Mouse (Mus musculus): Measurements from ENCODE around the gene Ptgdr. TPM values are rescaled to one million over a fixed set of nuclear protein-coding genes. Genes with fewer than 3 reads are reported as not detected.
"Not testable (repeated sequence)": the region's sequence is repeated elsewhere in the genome, so short reads cannot be mapped to it uniquely, and the experiment has no call there.

Gene Ptgdr
- 0.61 and 0.71 TPM in 2 replicates for polyA plus RNA-seq (2015; fragmentation: Nextera tagmentation; extraction: Ambion mirVana)

- Histone ChIP-seq H3K9me3 (ENCODE audit: control insufficient read depth, low read length) (no peaks in the 10 kb centered on the region), H3K27me3 (ENCODE audit: control insufficient read depth, insufficient read depth, low read length) (0 out of 2 replicates have a peak, but pooled peaks cover 2% of the 10 kb centered on the region), H3K4me3 (ENCODE audit: low read depth, low read length) (peak within 1 kb of the TSS; percentile 20; the same call in 1 of the 2 replicates), H3K36me3 (ENCODE audit: control insufficient read depth, insufficient read depth, low read length) (no peaks in the 10 kb centered on the region), H3K4me2 (replicated peaks; ENCODE audit: low read depth) (peak within 1 kb of the TSS; percentile 44), H3K27ac (replicated peaks) (no peak within 1 kb of the TSS), H3K9ac (ENCODE audit: low read length) (peak within 1 kb of the TSS; percentile 35; the same call in 1 of the 2 replicates), H3K4me1 (replicated peaks; ENCODE audit: control insufficient read depth, insufficient read depth) (no peaks in the 10 kb centered on the region)
- no peak for TF ChIP-seq EP300 (optimal IDR thresholded peaks at IDR 0.05)
- TF ChIP-seq CTCF (IDR thresholded peaks at IDR 0.05; ENCODE audit: low read depth): no peak
- peak; percentile 35; the same call in 1 of the 2 replicates for ATAC-seq (ENCODE audit: low FRiP score, low TSS enrichment)
- WGBS: 2% methylated on average over 32 of the region's 32 CpGs
- DNase-seq (ENCODE audit: low spot score): peak; percentile 27
Observed at GRCm38 (mm10) chr14:44858868-44859613, at the start of gene Ptgdr. TSS of gene Ptgdr (minus strand) at chr14:44859375.

GRCm38 (mm10) chr14:44907774-44908173, 48.6 kb upstream of the Ptgdr start:
- ATAC-seq (ENCODE audit: low FRiP score, low TSS enrichment): peak; percentile 89
- H3K27me3 ChIP-seq (ENCODE audit: control insufficient read depth, insufficient read depth, low read length): no peaks in the 10 kb centered on the region
- H3K4me2 ChIP-seq (replicated peaks; ENCODE audit: low read depth): no peak overlapping the region
- no peak overlapping the region for H3K9ac ChIP-seq (ENCODE audit: low read length)
- DNase-seq (ENCODE audit: low spot score): peak; percentile 33
- no peak for TF ChIP-seq EP300 (optimal IDR thresholded peaks at IDR 0.05)
- no peak for TF ChIP-seq CTCF (IDR thresholded peaks at IDR 0.05; ENCODE audit: low read depth)
- H3K4me1 ChIP-seq (replicated peaks; ENCODE audit: control insufficient read depth, insufficient read depth): no peaks in the 10 kb centered on the region
- 65% methylated on average over 5 of the region's 5 CpGs for WGBS
- no peak overlapping the region for H3K27ac ChIP-seq (replicated peaks)
- no peak overlapping the region for H3K4me3 ChIP-seq (ENCODE audit: low read depth, low read length)
- no peaks in the 10 kb centered on the region for H3K9me3 ChIP-seq (ENCODE audit: control insufficient read depth, low read length)
- H3K36me3 ChIP-seq (ENCODE audit: control insufficient read depth, insufficient read depth, low read length): no peaks in the 10 kb centered on the region

GRCm38 (mm10) chr14:44904199-44904598, 45.0 kb upstream of the Ptgdr start:
- H3K4me3 ChIP-seq (ENCODE audit: low read depth, low read length): no peak overlapping the region
- H3K27me3 ChIP-seq (ENCODE audit: control insufficient read depth, insufficient read depth, low read length): no peaks in the 10 kb centered on the region
- H3K9ac ChIP-seq (ENCODE audit: low read length): no peak overlapping the region
- WGBS: 83% methylated on average over 4 of the region's 4 CpGs
- no peaks in the 10 kb centered on the region for H3K9me3 ChIP-seq (ENCODE audit: control insufficient read depth, low read length)
- ATAC-seq (ENCODE audit: low FRiP score, low TSS enrichment) (no peak), DNase-seq (ENCODE audit: low spot score) (no peak)
- no peak for TF ChIP-seq CTCF (IDR thresholded peaks at IDR 0.05; ENCODE audit: low read depth)
- no peak for TF ChIP-seq EP300 (optimal IDR thresholded peaks at IDR 0.05)
- no peaks in the 10 kb centered on the region for H3K4me1 ChIP-seq (replicated peaks; ENCODE audit: control insufficient read depth, insufficient read depth)
- H3K27ac ChIP-seq (replicated peaks): no peak overlapping the region
- H3K36me3 ChIP-seq (ENCODE audit: control insufficient read depth, insufficient read depth, low read length): no peaks in the 10 kb centered on the region
- H3K4me2 ChIP-seq (replicated peaks; ENCODE audit: low read depth): no peak overlapping the region

- H3K36me3 ChIP-seq (ENCODE audit: control insufficient read depth, insufficient read depth, low read length); H3K4me1 ChIP-seq (replicated peaks; ENCODE audit: control insufficient read depth, insufficient read depth); H3K4me3 ChIP-seq (ENCODE audit: low read depth, low read length); H3K9me3 ChIP-seq (ENCODE audit: control insufficient read depth, low read length); H3K27me3 ChIP-seq (ENCODE audit: control insufficient read depth, insufficient read depth, low read length); H3K27ac ChIP-seq (replicated peaks); ATAC-seq (ENCODE audit: low FRiP score, low TSS enrichment); DNase-seq (ENCODE audit: low spot score); H3K9ac ChIP-seq (ENCODE audit: low read length); H3K4me2 ChIP-seq (replicated peaks; ENCODE audit: low read depth): not testable (repeated sequence)
Observed at GRCm38 (mm10) chr14:44901735-44902134, 42.6 kb upstream of the Ptgdr start.

- H3K4me3 ChIP-seq (ENCODE audit: low read depth, low read length): no peak overlapping the region
- H3K27me3 ChIP-seq (ENCODE audit: control insufficient read depth, insufficient read depth, low read length): no peaks in the 10 kb centered on the region
- H3K9ac ChIP-seq (ENCODE audit: low read length): no peak overlapping the region
- no peaks in the 10 kb centered on the region for H3K4me1 ChIP-seq (replicated peaks; ENCODE audit: control insufficient read depth, insufficient read depth)
- no peak overlapping the region for H3K4me2 ChIP-seq (replicated peaks; ENCODE audit: low read depth)
- TF ChIP-seq EP300 (optimal IDR thresholded peaks at IDR 0.05) (no peak), CTCF (IDR thresholded peaks at IDR 0.05; ENCODE audit: low read depth) (no peak)
- H3K27ac ChIP-seq (replicated peaks): no peak overlapping the region
- H3K9me3 ChIP-seq (ENCODE audit: control insufficient read depth, low read length): no peaks in the 10 kb centered on the region
- ATAC-seq (ENCODE audit: low FRiP score, low TSS enrichment) (no peak), DNase-seq (ENCODE audit: low spot score) (no peak)
- WGBS: 72% methylated on average over 7 of the region's 7 CpGs
- no peaks in the 10 kb centered on the region for H3K36me3 ChIP-seq (ENCODE audit: control insufficient read depth, insufficient read depth, low read length)
Observed at GRCm38 (mm10) chr14:44891387-44892132, 32.4 kb upstream of the Ptgdr start.

- DNase-seq (ENCODE audit: low spot score) (no peak), ATAC-seq (ENCODE audit: low FRiP score, low TSS enrichment) (no peak)
- Histone ChIP-seq H3K4me1 (replicated peaks; ENCODE audit: control insufficient read depth, insufficient read depth) (no peaks in the 10 kb centered on the region), H3K9ac (ENCODE audit: low read length) (no peak overlapping the region), H3K9me3 (ENCODE audit: control insufficient read depth, low read length) (no peaks in the 10 kb centered on the region), H3K36me3 (ENCODE audit: control insufficient read depth, insufficient read depth, low read length) (no peaks in the 10 kb centered on the region), H3K4me2 (replicated peaks; ENCODE audit: low read depth) (no peak overlapping the region), H3K4me3 (ENCODE audit: low read depth, low read length) (no peak overlapping the region), H3K27me3 (ENCODE audit: control insufficient read depth, insufficient read depth, low read length) (no peaks in the 10 kb centered on the region), H3K27ac (replicated peaks) (no peak overlapping the region)
- TF ChIP-seq EP300 (optimal IDR thresholded peaks at IDR 0.05): no peak
- no peak for TF ChIP-seq CTCF (IDR thresholded peaks at IDR 0.05; ENCODE audit: low read depth)
- 37% methylated on average over 6 of the region's 6 CpGs for WGBS
Observed at GRCm38 (mm10) chr14:44869686-44870085, 10.5 kb upstream of the Ptgdr start.

Data from stomach, postnatal 0 days (tissue).